Mouse (Mus musculus) thymus, adult 2 months (tissue): Measurements from ENCODE around the gene Myo1f.

Experiments
- CTCF ChIP-seq: fragments of 200-500 bp; IDR thresholded peaks from 2 replicates; pipeline ENCODE4 v1.5.1; 2012; ENCODE audit warnings: mild to moderate bottlenecking, control low read depth, low read length, moderate library complexity, borderline replicate concordance; ENCODE audit not compliant: control insufficient read depth, poor library complexity, insufficient read depth; ENCODE audit errors: extremely low read depth
- POLR2A ChIP-seq: fragments of 200-500 bp; IDR thresholded peaks from 2 replicates; pipeline ENCODE4 v1.6.1; 2012; ENCODE audit warnings: mild to moderate bottlenecking, low read length, control low read depth, moderate library complexity; ENCODE audit not compliant: control insufficient read depth, poor library complexity, insufficient read depth; ENCODE audit errors: extremely low read depth

GRCm38 (mm10) chr17:33524806-33525373 lies 30.6 kb upstream of the Myo1f start:
- TF ChIP-seq POLR2A (no peak), CTCF (no peak)
